Mouse (Mus musculus) liver, embryonic 14.5 days (tissue): ENCODE data around the gene Olig1. TPM values are rescaled to one million over a fixed set of nuclear protein-coding genes. Genes with fewer than 3 reads are reported as not detected.

Source experiments
- ATAC-seq: fragments of 200-750 bp; cut with Nextera tagmentation; 2 replicates; pipeline ENCODE4 v1.8.0; 2017; ENCODE audit warnings: moderate number of reproducible peaks, mild to moderate bottlenecking, moderate library complexity; ENCODE audit not compliant: insufficient read depth
- DNase-seq, 3 experiments: peaks; one replicate each; pipeline ENCODE4 v3.0.0-alpha.2; 2012 to 2013; ENCODE audit warnings: low read depth in 3 of 3, low spot score in 3 of 3
- H3K27ac ChIP-seq: fragments of 300-500 bp; sonication (generic); 2 replicates; pipeline ENCODE4 v1.5.1; 2014; ENCODE audit warnings: moderate library complexity, mild to moderate bottlenecking, control low read depth, inconsistent platforms
- H3K27me3 ChIP-seq: fragments of 300-500 bp; sonication (generic); 2 replicates; pipeline ENCODE4 v1.6.1; 2014; ENCODE audit warnings: mild to moderate bottlenecking, low read length, moderate library complexity; ENCODE audit not compliant: control insufficient read depth, insufficient read depth
- H3K36me3 ChIP-seq: fragments of 300-500 bp; sonication (generic); replicated peaks from 2 replicates; pipeline ENCODE4 v1.6.1; 2014; ENCODE audit warnings: low read depth; ENCODE audit not compliant: control insufficient read depth, insufficient read depth
- H3K4me1 ChIP-seq, 2 experiments: fragments of 200-500 bp in 1 of 2; fragments of 300-500 bp in 1 of 2; sonication (generic) in 1 of 2; replicated peaks; 2 replicates each; pipeline ENCODE4 v1.6.1; 2012 to 2014; ENCODE audit warnings: antibody characterized with exemption in 1 of 2, inconsistent platforms in 1 of 2, low read length in 1 of 2; ENCODE audit not compliant: control insufficient read depth in 2 of 2, insufficient read depth in 2 of 2
- H3K4me2 ChIP-seq: fragments of 300-500 bp; sonication (generic); 2 replicates; pipeline ENCODE4 v1.6.1; 2014; ENCODE audit warnings: low read depth, mild to moderate bottlenecking, control low read depth, moderate library complexity
- H3K4me3 ChIP-seq, 2 experiments: fragments of 200-500 bp in 1 of 2; fragments of 300-500 bp in 1 of 2; sonication (generic) in 1 of 2; 2 replicates each; pipeline ENCODE4 v1.5.1; 2012 to 2014; ENCODE audit warnings: low read depth in 2 of 2, low read length in 2 of 2, mild to moderate bottlenecking in 2 of 2, control low read depth in 1 of 2, inconsistent platforms in 1 of 2, moderate library complexity in 1 of 2; ENCODE audit not compliant: insufficient read depth in 1 of 2
- H3K9ac ChIP-seq: fragments of 300-500 bp; sonication (generic); replicated peaks from 2 replicates; pipeline ENCODE4 v1.6.1; 2014; ENCODE audit warnings: mild to moderate bottlenecking, control low read depth, moderate library complexity
- H3K9me3 ChIP-seq: fragments of 300-500 bp; sonication (generic); 2 replicates; pipeline ENCODE4 v1.6.1; 2016; ENCODE audit warnings: low read length, mixed read lengths; ENCODE audit not compliant: control insufficient read depth
- CTCF ChIP-seq: IDR thresholded peaks from 2 replicates; pipeline ENCODE4 v1.5.1; 2016; ENCODE audit warnings: antibody characterized with exemption, low read depth, control low read depth
- EP300 ChIP-seq: IDR thresholded peaks from 2 replicates; pipeline ENCODE4 v1.6.1; 2016; ENCODE audit warnings: antibody characterized with exemption, low read depth
- WGBS: fragments of 180-500 bp; shearing (Covaris S2); extraction: QIAGEN DNeasy Blood & Tissue Kit; methylation state at CpG from one replicate; pipeline ENCODE4 v1.1.7; 2014; ENCODE audit not compliant: insufficient replicate concordance; 5-methylcytosine and 5-hydroxymethylcytosine counted together
- polyA plus RNA-seq, 2 experiments: library from polyadenylated mRNA; depleted of rRNA in 1 of 2; stranded (reverse) in 1 of 2; unstranded in 1 of 2; fragments of >200 nt; fragmentation: Nextera tagmentation in 1 of 2; extraction: Ambion mirVana in 1 of 2; gene quantifications; 2 replicates each; pipeline versions ENCODE4 v1.2.1 to v1.2.3; 2012 to 2014

Olig1 gene
- polyA plus RNA-seq, 2 experiments = not detected

DNA sequence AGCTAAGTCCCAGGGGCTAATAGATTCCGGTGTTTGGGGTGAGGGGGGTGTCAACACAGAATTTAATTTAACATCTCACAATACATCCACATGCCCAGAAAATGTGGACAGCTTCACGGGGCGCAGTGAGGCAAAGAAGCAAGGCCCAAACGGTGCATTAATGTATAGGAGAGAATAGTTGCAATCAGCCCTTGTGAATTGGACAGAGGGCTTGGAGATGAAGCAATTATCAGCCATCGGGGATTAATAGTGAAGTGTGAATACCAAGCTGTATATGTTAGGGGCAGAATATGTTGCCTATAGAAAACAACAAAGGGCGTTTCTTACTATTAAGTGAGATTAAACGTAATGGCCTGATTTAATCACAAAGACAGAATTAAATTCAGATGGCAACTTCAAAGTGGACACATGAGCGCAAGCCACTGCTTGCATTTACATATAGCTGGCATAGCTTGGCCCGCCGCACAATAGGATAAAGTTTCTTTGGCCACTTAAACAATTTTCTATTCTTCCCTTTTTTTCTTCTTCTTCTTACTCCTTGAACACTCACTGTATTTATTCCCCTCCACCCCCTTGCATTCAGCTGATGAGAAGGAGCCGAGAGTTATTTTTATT, 23.3 kb downstream of the Olig1 start:
- WGBS = 68% methylated on average over 11 of the region's 11 CpGs
- H3K27ac ChIP-seq = no peak overlapping the region
- ATAC-seq = no peak

DNA sequence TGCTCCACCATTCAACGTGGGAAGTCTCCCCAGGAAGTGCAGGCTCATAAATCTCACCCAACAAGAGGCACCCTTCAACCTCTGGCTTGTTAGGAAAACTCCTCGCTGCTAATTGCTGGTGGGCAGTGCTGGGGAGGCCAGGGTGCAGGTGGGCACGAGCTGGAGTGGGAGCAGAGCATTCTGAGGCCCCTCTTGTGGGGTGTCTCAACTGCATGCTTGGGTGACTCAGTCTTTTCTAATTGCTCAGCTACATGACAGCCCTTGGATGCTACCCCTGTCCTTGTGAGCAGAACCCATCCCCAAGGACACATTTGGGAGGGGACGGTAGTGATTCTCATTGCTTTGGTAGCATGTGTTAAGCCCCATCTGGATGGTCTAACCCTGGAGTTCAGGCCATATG, 28.2 kb downstream of the Olig1 start:
- H3K27me3 ChIP-seq = peaks cover 4% of the 10 kb centered on the region
- no peak overlapping the region for H3K27ac ChIP-seq
- DNase-seq (no peak), ATAC-seq (no peak)
- H3K9ac ChIP-seq = no peak overlapping the region
- H3K36me3 ChIP-seq = no peaks in the 10 kb centered on the region
- no peaks in the 10 kb centered on the region for H3K9me3 ChIP-seq
- no peak overlapping the region for H3K4me2 ChIP-seq
- 19% methylated on average over 4 of the region's 4 CpGs for WGBS
- H3K4me1 ChIP-seq = no peaks in the 10 kb centered on the region
- no peak overlapping the region for H3K4me3 ChIP-seq
- TF ChIP-seq CTCF (no peak), EP300 (no peak)

More for the DNA sequence above, 23.3 kb downstream of the Olig1 start:
- no peak for DNase-seq
- H3K4me2 ChIP-seq = no peak overlapping the region
- H3K9me3 ChIP-seq = no peaks in the 10 kb centered on the region
- H3K4me3 ChIP-seq = no peak overlapping the region
- no peaks in the 10 kb centered on the region for H3K36me3 ChIP-seq
- TF ChIP-seq EP300 = no peak
- TF ChIP-seq CTCF = no peak
- H3K4me1 ChIP-seq = no peaks in the 10 kb centered on the region
- H3K9ac ChIP-seq = no peak overlapping the region
- no peaks in the 10 kb centered on the region for H3K27me3 ChIP-seq

- WGBS = 76% methylated on average over 7 of the region's 7 CpGs
These were observed 29.8 kb downstream of the Olig1 start for GRCm38 (mm10) chr16:91299412-91299811.

DNA sequence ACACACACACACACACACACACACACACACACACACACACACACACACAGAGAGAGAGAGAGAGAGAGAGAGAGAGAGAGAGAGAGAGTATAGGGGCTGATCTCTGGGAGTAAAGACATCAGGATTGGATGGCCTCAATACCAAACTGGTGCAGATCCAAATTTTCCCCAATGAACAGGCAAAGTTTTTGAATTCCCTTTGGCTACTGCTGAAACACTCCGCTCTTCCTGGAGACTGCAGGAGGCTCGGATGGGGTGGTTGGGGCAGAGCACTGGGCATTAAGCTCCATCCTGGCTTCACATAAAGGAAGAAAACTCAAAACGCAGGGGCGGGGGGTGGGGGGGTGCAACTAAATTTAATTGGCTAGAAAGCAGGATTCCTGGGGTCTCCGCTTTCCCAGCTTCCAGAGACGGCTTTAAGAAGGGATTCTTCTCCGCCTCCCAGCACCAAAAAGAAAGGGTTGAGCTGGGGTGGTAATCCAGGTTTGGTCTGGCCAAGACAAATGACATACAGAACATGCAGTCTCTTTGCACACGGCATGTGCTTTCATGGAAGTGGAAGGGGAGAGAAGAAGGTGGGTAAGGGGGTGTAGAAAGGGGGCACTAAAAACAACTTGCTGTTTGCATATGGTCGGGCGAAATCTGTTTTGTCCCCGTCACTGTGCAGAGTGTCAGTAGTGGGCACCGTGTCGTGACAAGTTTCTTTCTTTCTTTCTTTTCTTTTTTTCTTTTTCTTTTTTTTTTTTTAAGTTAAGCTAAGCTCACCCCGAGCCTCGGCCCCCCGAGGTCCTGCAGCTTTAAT, 31.3 kb downstream of the Olig1 start:
- TF ChIP-seq CTCF = no peak
- TF ChIP-seq EP300 = no peak
- WGBS = 38% methylated on average over 16 of the region's 16 CpGs
- H3K9ac ChIP-seq = no peak overlapping the region
- no peak overlapping the region for H3K4me2 ChIP-seq
- no peak for DNase-seq
- ATAC-seq = no peak
- H3K4me3 ChIP-seq = no peak overlapping the region
- no peak overlapping the region for H3K27ac ChIP-seq
- H3K4me1 ChIP-seq = no peaks in the 10 kb centered on the region
- H3K36me3 ChIP-seq = no peaks in the 10 kb centered on the region
- H3K27me3 ChIP-seq = peaks cover 4% of the 10 kb centered on the region
- H3K9me3 ChIP-seq = no peaks in the 10 kb centered on the region

More at GRCm38 (mm10) chr16:91299412-91299811, 29.8 kb downstream of the Olig1 start:
- Histone ChIP-seq H3K4me3 (no peak overlapping the region), H3K9ac (no peak overlapping the region), H3K27me3 (peaks cover 4% of the 10 kb centered on the region), H3K9me3 (no peaks in the 10 kb centered on the region), H3K4me2 (no peak overlapping the region), H3K4me1 (no peaks in the 10 kb centered on the region), H3K27ac (no peak overlapping the region), H3K36me3 (no peaks in the 10 kb centered on the region)
- DNase-seq (no peak), ATAC-seq (no peak)
- TF ChIP-seq CTCF = no peak
- no peak for TF ChIP-seq EP300

DNA sequence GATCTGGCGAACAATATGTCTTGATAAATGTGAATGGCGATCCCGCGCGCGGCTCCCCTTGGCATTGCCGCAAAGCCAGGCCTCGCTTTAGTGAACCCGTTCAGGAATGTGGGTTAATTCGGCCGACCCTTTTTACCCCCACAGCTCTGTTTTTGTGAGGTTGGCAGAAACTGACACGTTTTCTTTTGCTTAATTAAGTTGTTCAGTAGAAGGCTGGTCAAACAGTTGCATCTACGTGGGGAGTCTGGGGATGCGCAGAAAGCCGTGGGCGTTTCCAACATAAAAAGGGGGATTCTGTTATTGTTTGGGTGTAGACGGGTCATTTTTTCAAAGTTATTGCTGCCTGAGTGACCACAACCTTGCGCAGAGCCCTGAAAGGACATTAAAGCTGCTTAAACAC, 31.9 kb downstream of the Olig1 start:
- DNase-seq = no peak
- Histone ChIP-seq H3K27me3 (peaks cover 4% of the 10 kb centered on the region), H3K9ac (no peak overlapping the region), H3K27ac (no peak overlapping the region), H3K4me3 (no peak overlapping the region), H3K36me3 (no peaks in the 10 kb centered on the region), H3K9me3 (no peaks in the 10 kb centered on the region), H3K4me2 (no peak overlapping the region), H3K4me1 (no peaks in the 10 kb centered on the region)
- TF ChIP-seq EP300 = no peak
- ATAC-seq = no peak
- WGBS = 62% methylated on average over 18 of the region's 18 CpGs
